Mouse (Mus musculus) liver, adult 2 months (tissue): ENCODE data around the gene Kdm5b.

Experiments
- CTCF ChIP-seq: fragments of 200-500 bp; IDR thresholded peaks from 2 replicates; pipeline ENCODE4 v1.5.1; 2011; ENCODE audit warnings: low read depth, low read length, control low read depth
- POLR2A ChIP-seq: fragments of 200-500 bp; IDR thresholded peaks from 2 replicates; pipeline ENCODE4 v1.6.1; 2011; ENCODE audit warnings: low read length, control low read depth; ENCODE audit not compliant: insufficient read depth; ENCODE audit errors: extremely low read depth

DNA sequence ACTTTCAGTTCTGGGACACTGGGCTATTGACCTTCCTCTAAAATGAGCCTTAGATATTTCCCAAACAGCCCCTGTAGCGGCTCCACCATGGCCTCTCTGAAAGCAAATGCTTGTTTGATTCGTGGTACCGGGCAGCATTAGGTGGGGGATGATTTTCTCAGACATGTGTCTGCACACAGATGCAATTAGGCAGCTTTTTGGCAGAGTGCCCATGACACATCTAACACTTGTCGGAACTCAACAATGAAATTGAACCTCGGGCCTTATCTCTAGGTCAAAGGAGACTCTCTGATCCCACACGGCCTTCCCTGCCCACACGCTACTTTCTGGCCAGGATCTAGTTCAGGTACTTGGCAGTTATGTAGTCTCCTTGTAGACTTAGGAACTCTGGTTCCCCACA, 98.9 kb downstream of the Kdm5b start:
- TF ChIP-seq CTCF, result no peak
- no peak for TF ChIP-seq POLR2A
